ENCODE assay signal across 9 mouse cellular contexts in genomic region chr16:20476857-20477256, GRCm38 (mm10). TPM values are rescaled to one million over a fixed set of nuclear protein-coding genes. Genes with fewer than 3 reads are reported as not detected.
DNase-seq lines count a peak whose midpoint lies in the region; ATAC-seq and TF ChIP-seq lines count a peak whose summit lies in the region.
"Had no signal": no experiment of that assay in that cellular context is flagged by ENCODE, and none has a peak within 500 bp of the region (broad histone marks: within the 10 kb centered on the region; RNA-seq: fewer than 3 reads in every experiment).

No protein-coding gene starts in this region.

- H3K9ac ChIP-seq in intestine, embryonic 14.5 days (ENCODE audit: low read length): no peak overlapping the region
- H3K9ac ChIP-seq in intestine, postnatal 0 days (ENCODE audit: low read depth, low read length): no peak overlapping the region
- H3K9ac ChIP-seq in embryonic facial prominence, embryonic 14.5 days (ENCODE audit: low read depth, low read length): no peak overlapping the region
- no peak overlapping the region for H3K9ac ChIP-seq in intestine, embryonic 16.5 days (ENCODE audit: low read depth, low read length)

- H3K4me2 ChIP-seq in intestine, embryonic 14.5 days (ENCODE audit: low read length): no peak overlapping the region
- no peak overlapping the region for H3K4me2 ChIP-seq in intestine, postnatal 0 days (replicated peaks; ENCODE audit: low read depth)
- H3K4me2 ChIP-seq in embryonic facial prominence, embryonic 14.5 days (ENCODE audit: low read depth, low read length): no peak overlapping the region
- no peak overlapping the region for H3K4me2 ChIP-seq in intestine, embryonic 16.5 days (ENCODE audit: low read depth, low read length)

- TF ChIP-seq CTCF in intestine, postnatal 0 days (IDR thresholded peaks at IDR 0.05; ENCODE audit: low read depth): no peak

- DNase-seq in intestine, embryonic 14.5 days (ENCODE audit: low spot score): no peak
- peak; percentile 72 for DNase-seq in embryonic facial prominence, embryonic 14.5 days (ENCODE audit: low spot score)
- peak; percentile 70 for DNase-seq in lung, postnatal 14 days
- DNase-seq in gastrocnemius, adult 18-20 months (ENCODE audit: low spot score): no peak
- no peak for DNase-seq in right cerebral cortex, postnatal 10 days (ENCODE audit: low spot score in 2 of 2)

- H3K4me3 ChIP-seq in intestine, embryonic 14.5 days (ENCODE audit: low read depth, low read length): no peak overlapping the region
- H3K4me3 ChIP-seq in intestine, postnatal 0 days (ENCODE audit: low read depth, low read length): no peak overlapping the region
- no peak overlapping the region for H3K4me3 ChIP-seq in embryonic facial prominence, embryonic 14.5 days (ENCODE audit: low read depth, low read length)
- H3K4me3 ChIP-seq in intestine, embryonic 16.5 days (ENCODE audit: low read length): no peak overlapping the region

- H3K27ac ChIP-seq in intestine, embryonic 14.5 days (ENCODE audit: low read depth): peak overlapping the region; percentile 6
- H3K27ac ChIP-seq in intestine, postnatal 0 days (ENCODE audit: low read depth, low read length): no peak overlapping the region
- peak overlapping the region; percentile 39; the same call in 1 of the 2 replicates for H3K27ac ChIP-seq in embryonic facial prominence, embryonic 14.5 days (replicated peaks; ENCODE audit: low read depth, low read length)
- peak overlapping the region; percentile 9; the same call in 1 of the 2 replicates for H3K27ac ChIP-seq in intestine, embryonic 16.5 days (ENCODE audit: low read length)

- ATAC-seq in intestine, embryonic 14.5 days (replicated peaks; ENCODE audit: low FRiP score, low TSS enrichment, low read depth): 0 out of 2 replicates have a peak, but pooled peaks have one; percentile 40
- no peak for ATAC-seq in intestine, postnatal 0 days
- ATAC-seq in embryonic facial prominence, embryonic 14.5 days (ENCODE audit: low read depth): peak; percentile 82
- peak; percentile 62 for ATAC-seq in intestine, embryonic 16.5 days
- no peak for ATAC-seq in granulocyte monocyte progenitor cell, adult 5-6 weeks (replicated peaks; ENCODE audit: poor library complexity, severe bottlenecking)

- no peaks in the 10 kb centered on the region for H3K27me3 ChIP-seq in intestine, embryonic 14.5 days (replicated peaks; ENCODE audit: control insufficient read depth, insufficient read depth, low read length)
- H3K27me3 ChIP-seq in intestine, postnatal 0 days (replicated peaks; ENCODE audit: control insufficient read depth, insufficient read depth, low read length): no peaks in the 10 kb centered on the region
- no peaks in the 10 kb centered on the region for H3K27me3 ChIP-seq in embryonic facial prominence, embryonic 14.5 days (replicated peaks; ENCODE audit: control insufficient read depth, insufficient read depth, low read length)
- H3K27me3 ChIP-seq in intestine, embryonic 16.5 days (replicated peaks; ENCODE audit: control insufficient read depth, insufficient read depth, low read length): no peaks in the 10 kb centered on the region
- H3K27me3 ChIP-seq: CH12.LX had no signal

- no peaks in the 10 kb centered on the region for H3K36me3 ChIP-seq in intestine, embryonic 14.5 days (ENCODE audit: control insufficient read depth, insufficient read depth, low read length)
- H3K36me3 ChIP-seq in intestine, postnatal 0 days (ENCODE audit: control insufficient read depth, insufficient read depth): no peaks in the 10 kb centered on the region
- H3K36me3 ChIP-seq in embryonic facial prominence, embryonic 14.5 days (ENCODE audit: control insufficient read depth, insufficient read depth, low read length): no peaks in the 10 kb centered on the region
- no peaks in the 10 kb centered on the region for H3K36me3 ChIP-seq in intestine, embryonic 16.5 days (ENCODE audit: control insufficient read depth, insufficient read depth, low read length)

- H3K4me1 ChIP-seq in intestine, embryonic 14.5 days (replicated peaks; ENCODE audit: control insufficient read depth, insufficient read depth, low read length): no peaks in the 10 kb centered on the region
- no peaks in the 10 kb centered on the region for H3K4me1 ChIP-seq in intestine, postnatal 0 days (replicated peaks; ENCODE audit: control insufficient read depth, insufficient read depth, low read length)
- H3K4me1 ChIP-seq in embryonic facial prominence, embryonic 14.5 days (ENCODE audit: control insufficient read depth, insufficient read depth, low read length): peaks cover 7% of the 10 kb centered on the region; the same call in 1 of the 2 replicates
- H3K4me1 ChIP-seq in intestine, embryonic 16.5 days (ENCODE audit: control insufficient read depth, insufficient read depth, low read length): peaks cover 5% of the 10 kb centered on the region; the same call in 1 of the 2 replicates

- no peaks in the 10 kb centered on the region for H3K9me3 ChIP-seq in intestine, embryonic 14.5 days (ENCODE audit: control insufficient read depth, low read length)
- H3K9me3 ChIP-seq in intestine, postnatal 0 days (ENCODE audit: control insufficient read depth): no peaks in the 10 kb centered on the region
- no peaks in the 10 kb centered on the region for H3K9me3 ChIP-seq in embryonic facial prominence, embryonic 14.5 days (ENCODE audit: control insufficient read depth, low read length)
- no peaks in the 10 kb centered on the region for H3K9me3 ChIP-seq in intestine, embryonic 16.5 days (ENCODE audit: control insufficient read depth, low read length)

- WGBS in intestine, embryonic 14.5 days: 28% methylated on average over 1 of the region's 1 CpGs
- 42% methylated on average over 1 of the region's 1 CpGs for WGBS in intestine, postnatal 0 days
- WGBS in embryonic facial prominence, embryonic 14.5 days: 32% methylated on average over 1 of the region's 1 CpGs
- WGBS in intestine, embryonic 16.5 days: 12% methylated on average over 1 of the region's 1 CpGs

RNA-seq across cellular contexts. Expression of gene Eif2b5, which starts 21.8 kb away (rescaled TPM):
- 98.9 and 99.8 TPM in 2 replicates for polyA plus RNA-seq in intestine, embryonic 14.5 days (2014; fragmentation: Nextera tagmentation; extraction: Ambion mirVana)
- polyA plus RNA-seq in intestine, postnatal 0 days (2015; fragmentation: Nextera tagmentation; extraction: Ambion mirVana): 37.2 and 37.8 TPM in 2 replicates
- polyA plus RNA-seq in embryonic facial prominence, embryonic 14.5 days (2014; fragmentation: Nextera tagmentation; extraction: Ambion mirVana): 82.4 and 88.0 TPM in 2 replicates
- 90.0 and 93.7 TPM in 2 replicates for polyA plus RNA-seq in intestine, embryonic 16.5 days (2015; fragmentation: Nextera tagmentation; extraction: Ambion mirVana)
- 10 to 100 TPM; 52.6 to 54.4 TPM for total RNA-seq in gastrocnemius, adult 18-20 months (2021)
- total RNA-seq in granulocyte monocyte progenitor cell, adult 5-6 weeks (2014; fragmentation: Nextera tagmentation): 61.7 and 84.4 TPM in 2 replicates
- total RNA-seq in granulocyte monocyte progenitor cell, adult 5-6 weeks (2017): 87.0 and 90.0 TPM in 2 replicates

RNA-seq across cellular contexts. Expression of gene Dvl3, which starts 39.9 kb away (rescaled TPM):
- 24.6 and 26.1 TPM in 2 replicates for polyA plus RNA-seq in intestine, embryonic 14.5 days (2014; fragmentation: Nextera tagmentation; extraction: Ambion mirVana)
- polyA plus RNA-seq in intestine, postnatal 0 days (2015; fragmentation: Nextera tagmentation; extraction: Ambion mirVana): 11.5 and 13.7 TPM in 2 replicates
- polyA plus RNA-seq in embryonic facial prominence, embryonic 14.5 days (2014; fragmentation: Nextera tagmentation; extraction: Ambion mirVana): 26.5 and 30.8 TPM in 2 replicates
- polyA plus RNA-seq in intestine, embryonic 16.5 days (2015; fragmentation: Nextera tagmentation; extraction: Ambion mirVana): 15.7 and 18.5 TPM in 2 replicates
- total RNA-seq in gastrocnemius, adult 18-20 months (2021): 10 to 100 TPM; 28.4 to 32.0 TPM
- 26.4 and 30.7 TPM in 2 replicates for total RNA-seq in granulocyte monocyte progenitor cell, adult 5-6 weeks (2014; fragmentation: Nextera tagmentation)
- total RNA-seq in granulocyte monocyte progenitor cell, adult 5-6 weeks (2017): 2.0 and 2.3 TPM in 2 replicates

RNA-seq across cellular contexts. Expression of gene Abcc5, which starts 50.7 kb away (rescaled TPM):
- 59.0 and 62.8 TPM in 2 replicates for polyA plus RNA-seq in intestine, embryonic 14.5 days (2014; fragmentation: Nextera tagmentation; extraction: Ambion mirVana)
- 11.5 and 13.7 TPM in 2 replicates for polyA plus RNA-seq in intestine, postnatal 0 days (2015; fragmentation: Nextera tagmentation; extraction: Ambion mirVana)
- polyA plus RNA-seq in embryonic facial prominence, embryonic 14.5 days (2014; fragmentation: Nextera tagmentation; extraction: Ambion mirVana): 63.5 and 63.8 TPM in 2 replicates
- 28.0 and 31.0 TPM in 2 replicates for polyA plus RNA-seq in intestine, embryonic 16.5 days (2015; fragmentation: Nextera tagmentation; extraction: Ambion mirVana)
- total RNA-seq in gastrocnemius, adult 18-20 months (2021): 10 to 100 TPM; 54.0 to 56.5 TPM
- 16.4 and 26.3 TPM in 2 replicates for total RNA-seq in granulocyte monocyte progenitor cell, adult 5-6 weeks (2014; fragmentation: Nextera tagmentation)
- 10.7 and 17.9 TPM in 2 replicates for total RNA-seq in granulocyte monocyte progenitor cell, adult 5-6 weeks (2017)

RNA-seq across cellular contexts. Expression of gene Ap2m1, which starts 58.4 kb away (rescaled TPM):
- polyA plus RNA-seq in intestine, embryonic 14.5 days (2014; fragmentation: Nextera tagmentation; extraction: Ambion mirVana): 630 and 682 TPM in 2 replicates
- polyA plus RNA-seq in intestine, postnatal 0 days (2015; fragmentation: Nextera tagmentation; extraction: Ambion mirVana): 411 and 423 TPM in 2 replicates
- polyA plus RNA-seq in embryonic facial prominence, embryonic 14.5 days (2014; fragmentation: Nextera tagmentation; extraction: Ambion mirVana): 573 and 628 TPM in 2 replicates
- polyA plus RNA-seq in intestine, embryonic 16.5 days (2015; fragmentation: Nextera tagmentation; extraction: Ambion mirVana): 679 and 681 TPM in 2 replicates
- total RNA-seq in gastrocnemius, adult 18-20 months (2021): 100 to 1,000 TPM; 121 to 146 TPM
- 206 and 247 TPM in 2 replicates for total RNA-seq in granulocyte monocyte progenitor cell, adult 5-6 weeks (2014; fragmentation: Nextera tagmentation)
- total RNA-seq in granulocyte monocyte progenitor cell, adult 5-6 weeks (2017): 175 and 225 TPM in 2 replicates

Comparison
In these comparisons a context has a peak if more than half of its experiments do, and no peak if none do; other contexts are left out.
1. ATAC-seq: peak in intestine, embryonic 14.5 days (single experiment), embryonic facial prominence, embryonic 14.5 days (single experiment) and intestine, embryonic 16.5 days (single experiment); none in intestine, postnatal 0 days (single experiment) and granulocyte monocyte progenitor cell, adult 5-6 weeks (single experiment).
2. DNase-seq: peak in embryonic facial prominence, embryonic 14.5 days (single experiment) and lung, postnatal 14 days (single experiment); none in intestine, embryonic 14.5 days (single experiment), gastrocnemius, adult 18-20 months (single experiment) and right cerebral cortex, postnatal 10 days (0 of 2).